Mouse (Mus musculus): Measurements from ENCODE around the gene Ankrd35.

- TF ChIP-seq CTCF (IDR thresholded peaks at IDR 0.05; ENCODE audit: insufficient read depth, low read length) (no peak), POLR2A (IDR thresholded peaks at IDR 0.05; ENCODE audit: borderline replicate concordance, extremely low read depth, low read depth, low read length) (no peak)
Observed at GRCm38 (mm10) chr3:96737995-96738394, 68.1 kb downstream of the Ankrd35 start.
